Mouse (Mus musculus) testis, adult 2 months (tissue): Measurements from ENCODE around the gene Nwd2. TPM values are rescaled to one million over a fixed set of nuclear protein-coding genes. Genes with fewer than 3 reads are reported as not detected.

Source experiments
- H3K27ac ChIP-seq: fragments of 200-500 bp; 2 replicates; pipeline ENCODE4 v1.5.1; 2012; ENCODE audit warnings: low read depth, low read length; ENCODE audit not compliant: control insufficient read depth, insufficient read depth
- H3K27me3 ChIP-seq: fragments of 200-500 bp; 2 replicates; pipeline ENCODE4 v1.6.1; 2012; ENCODE audit warnings: mild to moderate bottlenecking, low read length, moderate library complexity; ENCODE audit not compliant: control insufficient read depth, insufficient read depth
- H3K36me3 ChIP-seq: fragments of 200-500 bp; 2 replicates; pipeline ENCODE4 v1.6.1; 2012; ENCODE audit warnings: mild to moderate bottlenecking, low read length; ENCODE audit not compliant: control insufficient read depth, insufficient read depth
- H3K4me1 ChIP-seq: fragments of 200-500 bp; 2 replicates; pipeline ENCODE4 v1.6.1; 2012; ENCODE audit warnings: low read length; ENCODE audit not compliant: control insufficient read depth, insufficient read depth
- H3K4me3 ChIP-seq: fragments of 200-500 bp; 2 replicates; pipeline ENCODE4 v1.5.1; 2012; ENCODE audit warnings: low read depth, mild to moderate bottlenecking, low read length, moderate library complexity, mixed read lengths; ENCODE audit not compliant: control insufficient read depth
- CTCF ChIP-seq: fragments of 200-500 bp; IDR thresholded peaks from 2 replicates; pipeline ENCODE4 v1.5.1; 2012; ENCODE audit warnings: low read depth, mild to moderate bottlenecking, inconsistent platforms, low read length, moderate library complexity; ENCODE audit not compliant: control insufficient read depth, insufficient read depth, insufficient replicate concordance
- POLR2A ChIP-seq: fragments of 200-500 bp; IDR thresholded peaks from 2 replicates; pipeline ENCODE4 v1.6.1; 2012; ENCODE audit warnings: low read depth, mild to moderate bottlenecking, inconsistent platforms, low read length, moderate library complexity; ENCODE audit not compliant: control insufficient read depth
- polyA plus RNA-seq: library from polyadenylated mRNA; depleted of rRNA; stranded (reverse); fragments of >200 nt; gene quantifications from 2 replicates; pipeline ENCODE4 v1.2.3, GENCODE M21; 2012

Gene Nwd2
- polyA plus RNA-seq, 1 experiment = 0.84 TPM

GRCm38 (mm10) chr5:63827415-63828053, 178.6 kb downstream of the Nwd2 start:
- H3K4me1 ChIP-seq = no peaks in the 10 kb centered on the region
- H3K27me3 ChIP-seq = no peaks in the 10 kb centered on the region
- no peak overlapping the region for H3K27ac ChIP-seq
- H3K36me3 ChIP-seq = no peaks in the 10 kb centered on the region
- H3K4me3 ChIP-seq = no peak overlapping the region
- TF ChIP-seq POLR2A = no peak
- no peak for TF ChIP-seq CTCF

- H3K27ac ChIP-seq = no peak overlapping the region
Measured at GRCm38 (mm10) chr5:63828380-63829185, 179.7 kb downstream of the Nwd2 start.

DNA sequence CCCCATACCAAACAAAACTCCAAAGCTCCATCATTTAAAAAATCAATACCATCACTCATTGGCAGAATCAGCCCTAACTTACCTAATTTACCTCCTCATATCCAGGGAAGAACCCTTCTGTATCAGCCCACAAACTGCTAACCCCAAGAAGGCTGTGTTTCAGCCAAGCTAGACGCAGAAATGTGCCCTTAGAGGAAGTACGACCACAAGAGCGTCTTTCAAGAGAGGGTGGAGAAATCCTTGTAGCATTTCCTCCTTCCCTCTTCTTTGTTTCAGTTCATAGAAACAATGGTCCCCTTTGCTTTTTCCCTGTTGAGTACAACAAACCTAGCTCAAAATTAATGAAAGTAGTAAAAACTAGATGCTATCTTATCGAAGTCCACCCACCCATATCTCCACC, 182.2 kb downstream of the Nwd2 start:
- H3K27me3 ChIP-seq = no peaks in the 10 kb centered on the region
- H3K4me3 ChIP-seq = no peak overlapping the region
- TF ChIP-seq CTCF = no peak
- TF ChIP-seq POLR2A = no peak
- no peaks in the 10 kb centered on the region for H3K4me1 ChIP-seq
- no peaks in the 10 kb centered on the region for H3K36me3 ChIP-seq
- no peak overlapping the region for H3K27ac ChIP-seq

More at GRCm38 (mm10) chr5:63828380-63829185, 179.7 kb downstream of the Nwd2 start:
- Histone ChIP-seq H3K36me3 (no peaks in the 10 kb centered on the region), H3K27me3 (no peaks in the 10 kb centered on the region), H3K4me1 (no peaks in the 10 kb centered on the region), H3K4me3 (no peak overlapping the region)
- TF ChIP-seq CTCF = no peak
- no peak for TF ChIP-seq POLR2A

DNA sequence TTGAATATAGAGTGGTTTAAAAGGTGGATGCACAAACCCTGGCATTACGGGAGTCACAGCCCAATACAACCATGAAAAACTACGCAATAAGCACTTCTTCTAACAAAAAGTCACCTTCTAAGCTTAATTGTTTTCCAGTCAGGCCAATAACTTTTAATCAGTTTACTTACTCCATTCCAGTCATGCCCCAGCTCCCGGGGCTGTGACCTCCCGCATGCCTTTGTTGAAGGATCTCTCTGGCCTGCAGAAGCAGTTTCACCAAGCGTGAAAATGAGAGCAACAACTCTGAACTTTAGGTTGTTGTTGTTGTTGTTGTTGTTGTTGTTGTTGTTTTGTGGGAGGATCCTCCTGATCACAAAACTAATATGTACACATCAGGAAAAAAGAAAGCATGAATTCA, 185.1 kb downstream of the Nwd2 start:
- Histone ChIP-seq H3K4me3 (no peak overlapping the region), H3K36me3 (no peaks in the 10 kb centered on the region)

GRCm38 (mm10) chr5:63834435-63834834, 185.5 kb downstream of the Nwd2 start:
- Histone ChIP-seq H3K27ac (no peak overlapping the region), H3K27me3 (no peaks in the 10 kb centered on the region), H3K36me3 (no peaks in the 10 kb centered on the region), H3K4me3 (no peak overlapping the region), H3K4me1 (no peaks in the 10 kb centered on the region)
- TF ChIP-seq CTCF (no peak), POLR2A (no peak)

More for the DNA sequence above, 185.1 kb downstream of the Nwd2 start:
- no peak overlapping the region for H3K27ac ChIP-seq
- no peaks in the 10 kb centered on the region for H3K4me1 ChIP-seq
- no peaks in the 10 kb centered on the region for H3K27me3 ChIP-seq
- TF ChIP-seq POLR2A (no peak), CTCF (no peak)

- TF ChIP-seq CTCF (no peak), POLR2A (no peak)
- Histone ChIP-seq H3K27ac (no peak overlapping the region), H3K36me3 (no peaks in the 10 kb centered on the region), H3K27me3 (no peaks in the 10 kb centered on the region), H3K4me1 (no peaks in the 10 kb centered on the region), H3K4me3 (no peak overlapping the region)
Measured at GRCm38 (mm10) chr5:63837115-63837514, 188.2 kb downstream of the Nwd2 start.

DNA sequence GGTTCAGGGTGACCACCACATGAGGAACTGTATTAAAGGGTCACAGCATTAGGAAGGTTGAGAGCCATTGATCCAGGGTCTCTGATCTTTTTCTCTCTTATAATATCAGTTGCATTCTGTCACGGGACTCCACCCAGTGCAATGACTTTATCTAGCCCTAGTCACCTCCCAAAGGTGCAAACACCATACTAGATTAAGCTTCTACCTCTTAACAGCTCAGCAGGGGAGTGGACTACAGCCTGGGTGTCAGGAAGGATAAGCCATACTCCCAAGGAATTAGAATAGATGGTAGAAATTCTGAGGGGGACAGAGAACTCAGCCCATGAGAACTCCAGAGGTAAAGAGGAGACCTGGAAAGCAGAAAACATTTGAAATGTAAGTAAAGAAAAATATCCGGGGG, 188.9 kb downstream of the Nwd2 start:
- Histone ChIP-seq H3K27me3 (no peaks in the 10 kb centered on the region), H3K36me3 (no peaks in the 10 kb centered on the region), H3K4me3 (no peak overlapping the region), H3K27ac (no peak overlapping the region), H3K4me1 (no peaks in the 10 kb centered on the region)
- no peak for TF ChIP-seq POLR2A
